Mouse (Mus musculus): ENCODE data around the gene Cpne4. TPM values are rescaled to one million over a fixed set of nuclear protein-coding genes. Genes with fewer than 3 reads are reported as not detected.

Gene Cpne4
- polyA plus RNA-seq, 1 experiment from 2014 or later, result not detected

DNA sequence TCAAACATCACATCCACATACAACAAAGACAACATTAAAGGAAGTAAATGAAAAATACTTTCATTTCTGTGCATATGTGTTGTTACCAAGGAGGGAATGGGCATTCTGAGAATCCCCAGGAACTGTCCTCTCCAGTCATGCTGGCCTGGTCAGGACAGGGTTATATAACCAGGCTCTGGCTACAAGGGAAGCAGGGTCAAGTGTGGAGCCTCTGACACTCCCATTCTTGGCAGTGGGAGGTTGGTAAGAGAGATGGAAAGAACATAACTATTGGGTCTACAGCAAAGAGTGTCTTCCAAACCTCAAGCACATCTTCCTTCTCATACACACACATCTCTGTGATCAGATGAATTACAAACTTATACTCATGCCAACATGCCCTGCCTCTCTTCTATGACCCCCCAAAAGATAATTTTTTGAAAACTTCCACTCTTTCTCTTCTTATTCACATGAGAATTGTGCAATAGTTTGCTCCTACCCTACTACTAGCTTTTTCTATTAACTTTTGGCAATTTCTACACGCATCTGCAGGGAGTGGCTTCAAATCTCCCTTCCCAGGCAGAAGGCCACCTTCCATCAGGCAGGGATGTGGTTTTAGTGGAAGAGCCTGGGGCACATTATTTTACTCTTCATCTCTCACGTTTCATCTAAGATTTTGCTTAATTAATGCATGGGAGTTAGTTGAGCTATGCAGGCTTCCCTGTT lies 298.3 kb downstream of the Cpne4 start:
- no peak overlapping the region for H3K4me3 ChIP-seq

DNA sequence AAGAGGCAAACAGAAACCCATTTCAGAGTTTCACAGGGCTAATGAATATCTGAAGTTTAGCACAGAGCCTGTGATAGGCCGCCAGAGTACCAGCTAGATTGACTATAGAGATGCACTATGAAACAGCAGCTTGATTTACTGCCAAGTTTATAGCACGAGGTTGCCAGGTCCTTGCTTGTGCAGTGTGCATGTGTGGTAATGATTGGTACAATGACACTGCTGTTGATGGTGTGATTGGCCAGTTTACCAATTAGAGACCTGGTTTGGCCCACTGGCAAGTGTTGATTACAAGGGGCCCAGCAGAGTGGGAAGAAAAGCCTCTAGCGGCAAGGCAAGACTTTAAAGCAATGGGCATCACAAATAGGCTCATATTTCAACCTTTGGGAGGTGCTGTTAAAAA lies 306.6 kb downstream of the Cpne4 start:
- no peaks in the 10 kb centered on the region for H3K27me3 ChIP-seq (ENCODE audit: low read depth, poor library complexity, severe bottlenecking)
- no peaks in the 10 kb centered on the region for H3K9me3 ChIP-seq (replicated peaks)
- H3K36me3 ChIP-seq, result no peaks in the 10 kb centered on the region
- no peak overlapping the region for H3K4me3 ChIP-seq
- DNase-seq (ENCODE audit: low spot score), result no peak
- no peak overlapping the region for H3K27ac ChIP-seq
- H3K4me1 ChIP-seq, result no peaks in the 10 kb centered on the region
- 69% methylated on average over 3 of the region's 3 CpGs for WGBS

More for the DNA sequence above, 298.3 kb downstream of the Cpne4 start:
- no peaks in the 10 kb centered on the region for H3K9me3 ChIP-seq (replicated peaks)
- H3K4me1 ChIP-seq, result no peaks in the 10 kb centered on the region
- H3K27me3 ChIP-seq (ENCODE audit: low read depth, poor library complexity, severe bottlenecking), result no peaks in the 10 kb centered on the region
- DNase-seq (ENCODE audit: low spot score), result no peak
- 76% methylated on average over 2 of the region's 2 CpGs for WGBS
- no peaks in the 10 kb centered on the region for H3K36me3 ChIP-seq
- H3K27ac ChIP-seq, result no peak overlapping the region

DNA sequence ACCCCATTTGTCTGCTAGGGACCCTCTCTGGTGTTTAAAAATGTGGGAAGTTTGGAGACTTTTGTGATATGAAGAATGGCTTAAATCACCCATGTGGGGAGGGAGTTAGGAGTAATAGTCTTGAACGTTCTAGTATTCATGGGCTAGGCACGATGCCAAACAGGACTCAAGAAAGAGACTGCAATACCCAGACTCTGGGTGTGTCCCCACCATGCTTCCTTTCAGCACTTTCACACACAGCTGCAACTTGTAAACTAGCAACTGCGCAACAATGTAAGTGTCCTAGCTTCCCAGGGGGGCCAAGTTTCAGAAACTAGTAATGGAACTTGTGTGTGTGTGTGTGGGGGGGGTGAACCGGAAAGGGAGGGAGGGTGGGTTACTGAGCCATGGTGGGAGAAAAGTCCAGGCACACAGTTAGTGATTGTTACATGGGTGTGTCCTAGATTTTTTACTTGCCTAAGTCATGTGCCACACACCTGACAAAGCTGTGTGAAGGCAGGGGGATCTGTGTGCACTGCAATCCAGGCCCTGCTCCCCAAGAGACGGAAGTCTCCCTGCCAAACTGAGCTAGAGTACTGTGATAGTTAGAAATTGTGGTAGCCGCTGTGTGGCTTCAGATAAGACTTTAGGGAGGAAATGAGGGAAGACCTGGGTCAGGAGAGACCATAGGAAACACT lies 307.3 kb downstream of the Cpne4 start:
- Histone ChIP-seq H3K4me1 (no peaks in the 10 kb centered on the region), H3K36me3 (no peaks in the 10 kb centered on the region), H3K4me3 (no peak overlapping the region), H3K27me3 (ENCODE audit: low read depth, poor library complexity, severe bottlenecking) (no peaks in the 10 kb centered on the region), H3K9me3 (replicated peaks) (no peaks in the 10 kb centered on the region), H3K27ac (no peak overlapping the region)
- DNase-seq (ENCODE audit: low spot score), result no peak
- WGBS, result 91% methylated on average over 6 of the region's 6 CpGs

DNA sequence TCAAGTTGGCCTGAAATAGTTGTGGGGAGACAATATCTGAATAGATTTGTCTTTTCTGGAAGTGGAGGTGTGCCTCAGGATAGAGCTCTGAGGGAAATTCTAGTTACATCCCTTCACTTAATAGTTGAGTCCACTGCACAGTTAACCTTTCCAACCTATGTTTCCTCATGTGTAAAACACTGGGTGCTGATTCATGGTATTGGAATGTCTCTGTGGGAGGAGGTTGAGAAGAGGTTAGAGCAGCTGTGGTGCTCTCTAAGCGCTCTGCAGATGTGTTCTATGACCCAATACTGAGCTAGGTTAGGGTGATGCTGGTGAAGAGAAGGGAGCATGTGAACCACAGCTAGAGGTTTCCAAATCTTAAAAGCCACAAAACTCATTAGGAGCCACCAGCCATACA lies 318.7 kb downstream of the Cpne4 start:
- Histone ChIP-seq H3K27ac (no peak overlapping the region), H3K4me3 (no peak overlapping the region), H3K36me3 (no peaks in the 10 kb centered on the region), H3K4me1 (no peaks in the 10 kb centered on the region), H3K9me3 (replicated peaks) (no peaks in the 10 kb centered on the region), H3K27me3 (ENCODE audit: low read depth, poor library complexity, severe bottlenecking) (no peaks in the 10 kb centered on the region)
- peak; percentile 6 for DNase-seq (ENCODE audit: low spot score)
- WGBS, result 95% methylated on average over 1 of the region's 1 CpGs

DNA sequence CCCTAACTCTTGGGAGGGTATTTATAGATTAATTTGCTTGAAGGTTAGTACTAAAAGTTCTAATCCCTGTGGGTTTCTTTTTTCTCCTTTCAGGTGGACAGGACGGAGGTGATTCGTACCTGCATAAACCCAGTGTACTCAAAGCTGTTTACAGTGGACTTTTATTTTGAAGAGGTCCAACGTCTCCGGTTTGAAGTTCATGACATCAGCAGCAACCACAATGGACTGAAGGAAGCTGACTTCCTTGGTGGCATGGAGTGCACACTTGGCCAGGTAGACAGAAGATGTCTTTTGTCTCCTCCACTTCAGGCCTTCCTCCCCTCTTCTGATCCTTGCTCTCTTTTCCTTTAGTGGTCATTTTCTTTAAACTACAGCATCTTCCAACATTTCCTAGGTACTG lies 325.5 kb downstream of the Cpne4 start:
- Histone ChIP-seq H3K36me3 (no peaks in the 10 kb centered on the region), H3K27me3 (ENCODE audit: low read depth, poor library complexity, severe bottlenecking) (no peaks in the 10 kb centered on the region), H3K9me3 (replicated peaks) (no peaks in the 10 kb centered on the region), H3K27ac (no peak overlapping the region), H3K4me1 (peaks cover 7% of the 10 kb centered on the region), H3K4me3 (no peak overlapping the region)
- peak; percentile 24 for DNase-seq (ENCODE audit: low spot score)
- 87% methylated on average over 4 of the region's 4 CpGs for WGBS

DNA sequence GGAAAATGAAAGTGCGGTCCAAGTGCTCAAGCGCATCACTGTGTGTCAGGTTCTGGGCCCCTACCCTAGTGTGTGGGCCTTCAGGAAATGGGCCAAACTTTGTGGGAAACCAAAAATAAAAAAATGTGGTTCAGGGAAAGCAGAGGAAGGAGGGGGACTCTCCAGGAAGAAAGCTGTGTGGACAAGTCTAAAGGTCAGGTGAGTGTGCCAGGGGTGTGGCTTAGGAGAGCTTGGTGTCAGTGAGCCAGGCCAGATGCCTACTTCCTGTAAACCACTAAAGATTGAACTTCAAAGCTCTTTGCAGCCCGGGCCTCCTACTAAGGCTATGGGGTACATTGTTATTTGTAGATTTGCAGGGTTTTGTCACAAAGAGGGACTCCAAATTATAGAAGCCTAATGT lies 327.1 kb downstream of the Cpne4 start:
- Histone ChIP-seq H3K27me3 (ENCODE audit: low read depth, poor library complexity, severe bottlenecking) (no peaks in the 10 kb centered on the region), H3K4me1 (peaks cover 7% of the 10 kb centered on the region), H3K9me3 (replicated peaks) (no peaks in the 10 kb centered on the region), H3K27ac (no peak overlapping the region; the same call in 1 of the 2 replicates), H3K4me3 (no peak overlapping the region), H3K36me3 (no peaks in the 10 kb centered on the region)
- DNase-seq (ENCODE audit: low spot score), result peak; percentile 34
- 74% methylated on average over 3 of the region's 3 CpGs for WGBS

DNA sequence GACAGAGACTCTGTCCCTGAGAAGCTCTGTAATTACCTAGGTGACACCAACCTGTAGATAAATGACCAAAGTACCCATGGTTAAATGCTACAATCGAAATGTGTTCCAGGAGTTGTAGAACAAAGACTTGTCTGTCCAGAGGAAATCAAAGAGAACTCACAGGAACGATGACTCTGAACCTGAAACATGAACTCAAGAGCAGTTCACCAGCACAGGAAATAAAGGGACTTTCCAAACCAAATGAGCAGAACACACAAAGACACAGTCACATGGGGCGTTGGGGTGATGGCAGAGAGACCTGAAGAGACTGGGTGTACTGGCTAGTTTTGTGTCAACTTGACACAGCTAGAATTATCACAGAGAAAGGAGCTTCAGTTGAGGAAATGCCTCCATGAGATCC lies 329.9 kb downstream of the Cpne4 start:
- no peak for DNase-seq (ENCODE audit: low spot score)
- no peak overlapping the region for H3K4me3 ChIP-seq
- H3K27me3 ChIP-seq (ENCODE audit: low read depth, poor library complexity, severe bottlenecking), result no peaks in the 10 kb centered on the region
- H3K36me3 ChIP-seq, result no peaks in the 10 kb centered on the region
- H3K4me1 ChIP-seq, result peaks cover 7% of the 10 kb centered on the region
- H3K9me3 ChIP-seq (replicated peaks), result no peaks in the 10 kb centered on the region
- 81% methylated on average over 3 of the region's 3 CpGs for WGBS
- H3K27ac ChIP-seq, result no peak overlapping the region

DNA sequence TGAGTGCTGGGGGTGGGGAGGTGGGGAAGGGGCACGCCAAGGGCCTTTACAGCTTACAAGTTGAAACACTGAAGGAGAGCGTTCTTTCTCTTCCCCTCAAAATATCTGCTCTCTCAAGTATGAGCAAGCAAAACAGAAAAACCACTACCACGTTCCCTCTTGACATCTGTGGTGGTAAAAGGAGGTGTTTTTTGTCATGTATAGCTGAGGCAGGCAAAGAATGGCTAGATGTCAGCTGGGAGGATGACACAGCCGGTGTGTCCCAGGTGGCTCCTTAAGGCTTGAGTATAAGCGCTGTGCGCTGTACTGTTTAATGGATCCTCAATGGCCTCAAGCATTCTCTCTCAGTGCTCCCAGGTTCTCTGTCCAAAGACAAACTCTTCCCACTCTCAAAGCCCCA lies 331.5 kb downstream of the Cpne4 start:
- Histone ChIP-seq H3K9me3 (replicated peaks) (no peaks in the 10 kb centered on the region), H3K27me3 (ENCODE audit: low read depth, poor library complexity, severe bottlenecking) (no peaks in the 10 kb centered on the region), H3K4me1 (peaks cover 7% of the 10 kb centered on the region), H3K4me3 (no peak overlapping the region), H3K27ac (no peak overlapping the region), H3K36me3 (no peaks in the 10 kb centered on the region)
- 92% methylated on average over 6 of the region's 6 CpGs for WGBS
- no peak for DNase-seq (ENCODE audit: low spot score)

DNA sequence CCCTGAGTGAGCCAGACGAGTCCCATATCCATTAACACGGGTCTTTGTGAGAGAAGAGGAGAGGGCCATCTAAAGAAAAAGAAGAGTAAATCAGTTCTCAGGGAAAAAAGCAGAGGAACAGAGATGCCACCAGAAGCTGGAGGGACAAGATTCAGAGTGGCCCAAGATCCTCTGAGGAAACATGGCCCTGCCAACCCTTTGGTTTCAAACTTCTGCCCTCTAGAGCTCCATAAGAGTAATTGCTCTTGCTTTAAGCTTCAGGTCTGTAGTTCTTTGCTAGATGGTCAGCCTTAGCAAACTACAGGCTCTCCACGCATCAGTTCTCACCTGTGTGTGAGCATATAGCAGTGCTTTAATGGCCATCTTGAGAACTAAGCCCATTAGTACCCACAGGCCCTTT lies 343.4 kb downstream of the Cpne4 start:
- Histone ChIP-seq H3K9me3 (replicated peaks) (no peaks in the 10 kb centered on the region), H3K4me3 (no peak overlapping the region), H3K27me3 (ENCODE audit: low read depth, poor library complexity, severe bottlenecking) (no peaks in the 10 kb centered on the region), H3K36me3 (no peaks in the 10 kb centered on the region), H3K27ac (no peak overlapping the region), H3K4me1 (no peaks in the 10 kb centered on the region)
- DNase-seq (ENCODE audit: low spot score), result no peak
- 81% methylated on average over 3 of the region's 3 CpGs for WGBS

DNA sequence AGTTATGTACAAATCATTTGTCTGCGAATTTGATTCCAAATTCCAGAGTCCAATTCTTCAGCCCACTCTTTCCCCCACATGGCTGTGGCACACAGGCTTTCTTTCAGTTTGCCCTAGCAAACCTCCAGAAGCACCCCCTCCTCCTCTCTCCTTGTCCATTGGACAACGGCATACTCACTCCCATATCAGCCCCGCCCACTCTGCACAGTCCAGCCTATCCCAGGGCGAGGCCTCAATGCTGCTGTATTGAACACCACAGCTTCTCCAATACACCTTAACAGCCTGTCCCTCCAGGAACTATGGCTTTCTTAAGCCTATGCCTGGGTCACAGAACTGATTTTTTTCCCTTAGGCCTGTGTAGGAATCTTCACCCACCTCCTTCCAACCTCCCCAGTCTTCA lies 348.3 kb downstream of the Cpne4 start:
- H3K9me3 ChIP-seq (replicated peaks), result no peaks in the 10 kb centered on the region
- H3K4me3 ChIP-seq, result no peak overlapping the region
- no peaks in the 10 kb centered on the region for H3K4me1 ChIP-seq
- no peak overlapping the region for H3K27ac ChIP-seq
- no peak for DNase-seq (ENCODE audit: low spot score)
- no peaks in the 10 kb centered on the region for H3K27me3 ChIP-seq (ENCODE audit: low read depth, poor library complexity, severe bottlenecking)
- WGBS, result 80% methylated on average over 4 of the region's 4 CpGs
- no peaks in the 10 kb centered on the region for H3K36me3 ChIP-seq

DNA sequence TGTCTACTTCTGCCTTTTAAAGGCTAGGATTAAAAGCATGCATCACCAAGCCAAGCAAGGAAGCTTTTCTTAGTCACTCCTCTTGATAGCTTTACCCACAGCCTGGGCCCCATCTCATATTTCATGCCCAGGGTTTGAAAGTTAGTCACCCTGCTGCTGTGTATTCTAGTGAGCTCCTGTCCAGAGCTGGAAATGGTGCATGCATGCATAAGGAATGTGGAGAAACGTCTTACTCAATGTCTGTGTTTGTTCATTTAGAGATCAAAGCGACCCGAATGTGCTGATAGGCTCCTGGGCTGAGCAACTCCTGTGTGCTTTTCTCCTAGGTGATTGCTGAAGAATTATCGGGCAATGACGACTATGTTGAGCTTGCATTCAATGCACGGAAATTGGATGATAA lies 354.0 kb downstream of the Cpne4 start:
- H3K4me3 ChIP-seq, result no peak overlapping the region
- H3K4me1 ChIP-seq, result peaks cover 9% of the 10 kb centered on the region
- H3K9me3 ChIP-seq (replicated peaks), result no peaks in the 10 kb centered on the region
- no peak overlapping the region for H3K27ac ChIP-seq
- H3K27me3 ChIP-seq (ENCODE audit: low read depth, poor library complexity, severe bottlenecking), result no peaks in the 10 kb centered on the region
- no peak for DNase-seq (ENCODE audit: low spot score)
- 48% methylated on average over 6 of the region's 6 CpGs for WGBS
- H3K36me3 ChIP-seq, result no peaks in the 10 kb centered on the region

DNA sequence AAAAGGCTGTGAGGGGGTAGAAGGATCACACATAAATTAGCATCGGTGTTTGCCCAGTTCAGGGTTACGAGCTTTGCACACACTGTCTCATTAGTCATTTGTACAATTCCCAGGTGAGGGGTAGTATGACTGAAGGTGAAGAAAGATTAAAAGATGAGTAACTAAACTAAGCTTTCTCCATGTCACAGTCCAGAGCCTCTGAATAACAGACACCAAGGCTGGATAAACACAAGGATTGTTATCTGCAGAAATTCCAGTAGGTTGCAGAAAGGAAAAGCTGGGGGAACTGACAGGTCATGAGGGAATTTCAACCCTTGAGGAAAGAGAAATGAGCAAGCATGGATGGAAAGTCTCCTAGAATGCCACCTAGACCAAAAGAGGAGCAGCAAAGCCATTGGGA lies 354.7 kb downstream of the Cpne4 start:
- 44% methylated on average over 2 of the region's 2 CpGs for WGBS
- peaks cover 9% of the 10 kb centered on the region for H3K4me1 ChIP-seq

DNA sequence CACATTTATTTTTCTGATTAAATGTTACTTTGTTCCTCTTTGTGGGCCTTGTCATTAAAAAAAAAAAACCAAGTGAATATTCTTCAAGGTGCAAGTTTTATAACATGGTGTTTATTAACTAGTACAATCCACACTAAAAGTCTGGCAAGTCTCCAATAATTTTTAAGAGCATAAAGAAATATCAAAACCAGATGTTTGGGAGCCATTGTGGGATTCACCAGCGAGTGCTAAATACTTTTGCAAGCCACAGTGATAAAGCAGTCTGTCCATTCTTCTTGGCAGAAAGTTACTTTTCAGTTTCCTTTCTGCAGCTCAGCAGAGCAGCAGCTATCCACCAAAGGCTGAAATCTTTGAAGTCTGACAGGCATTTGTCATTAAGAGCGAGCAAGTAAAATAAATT lies 365.6 kb downstream of the Cpne4 start:
- no peaks in the 10 kb centered on the region for H3K36me3 ChIP-seq
- no peak overlapping the region for H3K27ac ChIP-seq
- DNase-seq (ENCODE audit: low spot score), result no peak
- H3K27me3 ChIP-seq (ENCODE audit: low read depth, poor library complexity, severe bottlenecking), result no peaks in the 10 kb centered on the region
- WGBS, result 35% methylated on average over 2 of the region's 2 CpGs
- no peaks in the 10 kb centered on the region for H3K4me1 ChIP-seq
- H3K9me3 ChIP-seq (replicated peaks), result no peaks in the 10 kb centered on the region
- H3K4me3 ChIP-seq, result no peak overlapping the region

More for the DNA sequence above, 354.7 kb downstream of the Cpne4 start:
- Histone ChIP-seq H3K36me3 (no peaks in the 10 kb centered on the region), H3K9me3 (replicated peaks) (no peaks in the 10 kb centered on the region), H3K4me3 (no peak overlapping the region), H3K27ac (no peak overlapping the region), H3K27me3 (ENCODE audit: low read depth, poor library complexity, severe bottlenecking) (no peaks in the 10 kb centered on the region)
- no peak for DNase-seq (ENCODE audit: low spot score)
